Mouse (Mus musculus) cortical plate, adult 2 months (tissue): ENCODE measurements at regions not wholly inside any gene's neighbourhood (a gene's known extent, or its start where the extent isn't known, plus 50 kb on each side); places are given as distances from the start of the nearest gene placed in this dataset.

Experiments used
- CTCF ChIP-seq: fragments of 200-500 bp; IDR thresholded peaks from 2 replicates; pipeline ENCODE4 v1.5.1; 2011; ENCODE audit warnings: mild to moderate bottlenecking, control low read depth, low read length; ENCODE audit not compliant: insufficient read depth; ENCODE audit errors: extremely low read depth
- POLR2A ChIP-seq: fragments of 200-500 bp; IDR thresholded peaks from 2 replicates; pipeline ENCODE4 v1.6.1; 2011; ENCODE audit warnings: mild to moderate bottlenecking, low read length, control low read depth; ENCODE audit not compliant: insufficient read depth; ENCODE audit errors: extremely low read depth

DNA sequence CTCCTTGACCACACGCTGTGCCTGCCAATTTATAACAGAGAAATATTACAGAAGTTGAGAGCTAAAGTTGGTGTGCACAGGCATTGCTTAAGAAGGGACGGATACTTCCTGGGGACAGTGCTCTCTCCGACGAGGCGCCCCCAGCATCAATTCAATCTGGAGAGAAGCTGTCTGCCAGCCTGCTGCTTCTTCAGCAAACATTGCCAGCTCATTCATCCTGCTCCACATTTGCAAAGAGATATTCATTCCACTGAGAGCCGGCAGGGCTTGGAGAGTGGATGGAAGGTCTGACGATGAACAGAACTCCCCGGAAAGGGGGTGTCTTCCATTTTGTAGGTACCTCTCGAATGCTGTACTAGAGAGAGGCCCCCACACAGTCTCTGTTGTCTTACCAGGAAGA is 70.0 kb upstream of the Igfbp7 start:
- TF ChIP-seq POLR2A = no peak
- TF ChIP-seq CTCF = no peak
